Mouse (Mus musculus): ENCODE data around the gene Zcchc18.
"Not testable (repeated sequence)": the region's sequence is repeated elsewhere in the genome, so short reads cannot be mapped to it uniquely, and the experiment has no call there.

The Zcchc18 gene

DNA sequence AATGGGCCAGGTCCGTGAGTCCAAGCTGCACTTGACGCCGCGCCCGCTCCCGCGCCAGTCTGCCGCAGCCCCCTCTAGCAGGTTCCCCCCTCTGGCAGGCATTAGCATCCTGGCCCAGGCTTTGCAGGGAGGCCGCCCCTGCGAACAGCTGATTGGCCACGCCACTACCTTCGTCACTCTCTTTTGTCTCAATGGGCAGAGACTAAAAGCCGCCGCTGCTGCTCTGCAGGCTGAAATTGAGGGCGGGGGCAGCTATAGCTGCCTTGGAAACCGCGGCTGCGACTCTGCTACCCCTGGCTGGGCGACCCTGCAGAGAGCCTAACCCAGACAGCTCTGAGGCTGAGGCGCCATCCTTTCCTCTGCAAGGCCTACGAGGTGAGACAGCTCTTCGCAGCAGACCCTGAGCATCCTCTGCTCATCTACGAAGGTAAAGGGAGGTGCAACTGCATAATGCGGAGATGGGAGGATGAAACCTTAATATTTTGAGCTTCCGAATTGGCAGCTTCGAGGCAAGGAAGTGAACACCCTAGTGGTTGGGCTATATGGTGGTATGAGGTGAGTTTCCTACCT lies at the start of gene Zcchc18:
Gene Zcchc18, plus strand, starts transcription at position 178 of the 570 bp plus-strand sequence.
- DNase-seq (ENCODE audit: low spot score): peak; percentile 65

DNA sequence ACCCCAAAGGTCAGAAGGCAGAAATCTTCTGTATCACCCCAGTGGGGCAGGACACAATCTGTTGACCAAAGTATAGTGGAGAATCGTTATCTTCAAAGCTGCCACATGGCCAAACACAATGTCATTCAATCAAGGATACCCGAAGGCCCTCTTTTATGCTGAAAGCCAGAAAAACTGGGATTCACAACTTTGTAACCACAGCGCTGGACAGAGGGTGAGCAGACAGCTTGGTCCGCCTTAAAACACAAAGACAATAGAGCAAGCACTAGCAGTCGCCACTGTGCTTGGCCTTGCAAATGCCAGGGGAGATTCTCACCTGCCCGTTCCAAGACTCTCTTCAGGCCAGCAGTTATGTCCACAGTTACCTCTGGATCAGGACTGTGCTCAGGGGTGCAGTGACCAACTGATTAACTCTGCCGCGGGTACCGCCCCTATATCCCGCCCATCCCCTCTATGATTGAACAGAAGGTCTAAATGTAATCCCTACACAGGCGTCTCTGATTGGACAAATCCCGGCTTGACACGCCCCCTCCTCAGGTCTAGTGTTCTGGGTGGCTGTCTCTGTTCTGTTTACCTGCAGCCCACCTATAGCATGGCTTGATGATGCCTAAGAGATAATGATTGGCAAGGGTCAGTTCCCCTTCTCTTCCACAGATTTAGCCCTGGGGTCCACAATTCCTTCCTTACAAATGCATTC lies 35.2 kb upstream of the Zcchc18 start:
- peak; percentile 70 for DNase-seq (ENCODE audit: low spot score)

DNA sequence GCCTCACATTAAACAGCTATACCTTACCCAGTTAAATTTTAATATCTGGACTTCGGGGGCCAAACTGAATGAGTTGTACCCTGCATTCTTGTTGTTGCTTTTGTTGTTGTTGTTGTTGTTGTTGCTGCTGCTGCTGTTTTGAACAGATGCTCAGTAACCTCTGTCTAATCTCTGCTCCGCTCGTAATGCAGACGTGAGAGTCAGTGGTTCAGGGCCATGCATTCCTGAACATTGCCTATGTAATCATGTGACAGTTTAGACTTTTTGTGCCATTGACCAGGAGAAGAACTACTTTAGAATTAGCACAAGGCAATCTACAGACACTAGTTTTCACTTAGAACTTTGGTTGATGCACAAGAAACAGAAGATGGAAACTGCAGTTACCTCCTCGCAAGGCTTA lies 34.7 kb upstream of the Zcchc18 start:
- not testable (repeated sequence) for DNase-seq (ENCODE audit: low spot score)

DNA sequence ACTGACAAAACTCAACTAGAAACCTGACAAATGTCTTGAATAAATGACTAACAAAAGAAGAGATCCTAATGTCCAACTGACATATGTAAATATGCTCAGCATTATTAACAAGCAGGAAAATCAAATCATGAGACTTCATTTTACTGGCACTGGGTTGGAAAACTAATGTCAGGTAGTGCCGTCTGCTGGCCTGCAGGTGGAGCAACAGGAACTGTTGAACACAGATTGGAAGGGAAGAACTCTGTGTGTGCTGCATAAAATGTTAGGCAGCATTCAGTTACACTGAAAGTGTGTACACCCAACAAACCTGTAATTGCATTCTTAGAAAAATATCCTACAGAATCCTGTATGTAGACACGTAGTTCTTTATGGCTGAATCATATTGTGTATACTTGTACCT lies 33.3 kb upstream of the Zcchc18 start:
- no peak for DNase-seq (ENCODE audit: low spot score)

DNA sequence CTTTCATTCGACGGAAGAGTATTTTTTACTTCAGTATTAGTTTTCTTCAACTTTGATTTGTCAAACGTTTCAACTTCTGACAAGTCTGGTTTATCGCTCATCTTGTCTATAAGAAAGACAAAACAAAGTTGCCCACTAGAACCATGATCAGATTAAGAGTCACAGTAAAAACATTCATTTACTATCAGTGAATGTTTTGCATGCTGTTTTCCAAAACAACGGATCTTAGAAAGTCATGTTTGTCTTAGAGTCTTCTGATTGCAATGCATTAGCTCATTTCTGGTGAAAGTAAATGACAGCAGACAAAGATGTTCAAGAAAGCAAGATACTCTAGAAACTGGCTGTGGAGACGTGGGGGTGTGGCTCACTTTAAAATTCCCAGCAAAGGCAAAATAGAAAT lies 17.6 kb upstream of the Zcchc18 start, which contains the start of gene Tmsb15b2:
Gene Tmsb15b2, minus strand, starts transcription at position 101 of the 400 bp plus-strand sequence.
- DNase-seq (ENCODE audit: low spot score): not testable (repeated sequence)

DNA sequence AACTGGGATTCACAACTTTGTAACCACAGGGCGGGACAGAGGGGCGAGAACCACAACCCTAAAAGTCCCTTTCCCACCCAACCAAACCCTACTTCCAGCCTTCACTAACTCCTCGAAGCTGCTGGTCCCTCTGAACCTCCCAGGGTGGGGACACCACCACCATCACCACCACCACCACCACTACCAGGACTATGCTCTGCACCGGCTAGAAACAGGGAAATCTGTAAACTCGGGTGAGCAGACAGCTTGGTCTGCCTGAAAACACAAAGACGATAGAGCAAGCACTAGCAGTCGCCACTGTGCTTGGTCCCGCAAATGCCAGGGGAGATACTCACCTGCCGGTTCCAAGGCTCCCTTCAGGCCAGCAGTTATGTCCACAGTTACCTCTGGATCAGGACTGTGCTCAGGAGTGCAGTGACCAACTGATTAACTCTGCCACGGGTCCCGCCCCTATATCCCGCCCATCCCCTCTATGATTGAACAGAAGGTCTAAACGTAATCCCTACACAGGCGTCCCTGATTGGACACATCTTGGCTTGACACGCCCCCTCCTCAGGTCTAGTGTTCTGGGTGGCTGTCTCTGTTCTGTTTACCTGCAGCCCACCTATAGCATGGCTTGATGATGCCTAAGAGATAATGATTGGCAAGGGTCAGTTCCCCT lies 16.4 kb upstream of the Zcchc18 start, which contains the start of the genes Tmsb15l and Tmsb15b1:
Gene Tmsb15l, minus strand, starts transcription at position 446 of the 661 bp plus-strand sequence.
Gene Tmsb15b1, minus strand, starts transcription at position 451 of the 661 bp plus-strand sequence.
- DNase-seq (ENCODE audit: low spot score): peak; percentile 76

DNA sequence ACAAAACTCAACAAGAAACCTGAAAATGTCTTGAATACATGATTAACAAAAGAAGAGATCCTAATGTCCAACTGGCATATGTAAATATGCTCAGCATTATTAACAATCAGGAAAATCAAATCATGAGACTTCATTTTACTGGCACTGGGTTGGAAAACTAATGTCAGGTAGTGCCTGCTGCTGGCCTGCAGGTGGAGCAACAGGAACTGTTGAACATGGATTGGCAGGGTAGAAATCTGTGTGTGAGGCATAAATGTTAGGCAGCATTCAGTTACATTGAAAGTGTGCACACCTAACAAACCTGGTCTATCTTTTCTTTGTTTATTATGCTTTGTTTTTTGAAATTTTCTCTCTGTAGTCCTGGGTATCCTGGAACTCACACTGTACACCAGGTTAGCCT lies 14.3 kb upstream of the Zcchc18 start:
- no peak for DNase-seq (ENCODE audit: low spot score)

DNA sequence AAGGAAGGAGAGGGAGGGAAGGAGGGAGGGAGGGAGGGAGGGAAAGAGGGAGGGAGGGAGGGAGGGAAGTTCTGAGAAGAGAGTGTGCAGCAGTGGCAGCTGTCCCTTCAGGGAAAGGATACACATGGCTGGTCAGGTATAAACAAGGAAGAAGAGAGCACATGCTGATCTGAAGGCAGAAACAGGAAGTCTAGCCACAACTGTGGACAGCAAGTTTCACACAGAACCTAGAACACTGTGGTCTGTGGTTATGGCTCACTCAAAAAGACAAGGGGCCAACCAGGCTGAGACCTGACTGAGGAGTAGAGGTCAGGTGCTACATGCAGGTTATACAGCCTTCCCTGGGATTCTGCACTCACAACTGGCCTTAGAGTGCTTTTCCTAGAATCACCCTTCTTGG lies 6.9 kb upstream of the Zcchc18 start:
- no peak for DNase-seq (ENCODE audit: low spot score)

DNA sequence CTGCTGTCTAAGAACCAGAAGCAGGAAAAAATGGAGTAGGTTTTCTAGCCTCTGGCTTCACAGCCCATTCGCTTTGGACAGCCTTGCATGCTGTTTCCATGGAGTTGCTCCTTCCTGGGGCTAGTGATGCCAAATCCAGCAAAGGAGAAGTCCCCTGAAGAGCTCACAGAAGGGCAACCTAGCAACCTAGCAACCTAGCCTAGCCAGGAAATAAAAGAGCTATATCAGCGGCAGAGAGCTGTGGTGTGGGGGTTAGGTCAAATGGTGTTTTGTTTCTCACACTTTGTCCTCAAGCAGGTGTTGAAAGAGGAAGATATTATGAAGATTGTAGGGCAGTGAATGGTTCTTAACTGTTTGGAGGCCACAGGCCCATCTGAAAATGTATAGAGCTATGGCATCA lies 1.7 kb upstream of the Zcchc18 start:
- DNase-seq (ENCODE audit: low spot score): no peak

DNA sequence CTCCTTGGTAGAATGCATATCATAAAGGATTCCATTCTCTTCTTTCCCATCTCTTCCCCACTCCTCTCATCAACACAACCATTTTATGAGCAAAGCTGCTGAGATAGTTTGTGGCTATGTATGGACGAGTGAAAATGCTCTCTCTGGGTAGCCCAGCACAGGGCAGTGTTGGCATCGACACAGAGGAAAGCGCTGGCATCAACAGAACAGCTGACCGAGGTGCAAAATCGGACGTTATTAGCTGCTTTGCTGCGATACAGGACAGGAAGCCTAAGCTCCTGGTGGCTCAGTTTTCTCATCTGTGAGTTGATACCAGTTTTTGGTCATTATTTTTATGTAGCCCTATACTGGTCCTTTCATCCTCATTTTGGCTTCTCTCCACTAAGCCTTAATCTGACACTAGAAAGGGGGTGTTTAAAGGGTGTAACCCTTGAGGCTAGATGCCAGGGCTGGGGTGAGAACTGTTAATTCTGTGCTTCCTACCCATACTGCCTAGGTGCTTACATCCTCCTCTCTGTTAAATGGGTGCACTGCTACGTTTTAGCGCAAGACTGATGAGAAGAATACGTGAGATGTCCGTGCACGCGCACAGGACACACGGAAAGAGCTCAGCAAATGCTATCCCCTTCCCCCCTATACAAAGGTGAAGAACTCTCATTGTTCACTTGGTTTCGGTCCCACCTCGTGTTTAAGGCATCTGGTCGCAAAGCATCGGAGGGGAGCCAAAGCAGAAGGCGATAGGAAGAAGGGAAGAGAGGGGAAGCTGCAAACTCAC lies 577 bp upstream of the Zcchc18 start:
- DNase-seq (ENCODE audit: low spot score): no peak

DNA sequence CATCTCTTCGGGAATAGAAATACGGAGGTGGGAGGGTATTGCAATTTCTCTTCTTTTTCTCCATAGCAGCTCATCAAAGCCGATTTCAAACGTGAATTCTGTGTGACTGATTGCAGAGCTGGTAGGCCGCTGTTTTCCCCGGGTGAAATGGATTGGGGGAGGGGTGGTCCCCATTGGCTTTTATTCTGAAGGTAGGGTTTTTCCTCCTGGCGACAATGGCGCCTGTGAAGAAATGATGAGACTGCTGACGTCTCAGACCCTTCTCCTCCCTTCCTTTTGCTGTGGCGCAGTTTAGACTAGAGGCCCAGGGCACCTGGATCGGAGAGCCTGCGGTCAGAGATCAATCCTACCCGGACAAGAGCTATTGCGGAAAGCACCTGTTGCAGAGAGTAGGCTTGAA lies 686 bp downstream of the Zcchc18 start:
- no peak for DNase-seq (ENCODE audit: low spot score)

DNA sequence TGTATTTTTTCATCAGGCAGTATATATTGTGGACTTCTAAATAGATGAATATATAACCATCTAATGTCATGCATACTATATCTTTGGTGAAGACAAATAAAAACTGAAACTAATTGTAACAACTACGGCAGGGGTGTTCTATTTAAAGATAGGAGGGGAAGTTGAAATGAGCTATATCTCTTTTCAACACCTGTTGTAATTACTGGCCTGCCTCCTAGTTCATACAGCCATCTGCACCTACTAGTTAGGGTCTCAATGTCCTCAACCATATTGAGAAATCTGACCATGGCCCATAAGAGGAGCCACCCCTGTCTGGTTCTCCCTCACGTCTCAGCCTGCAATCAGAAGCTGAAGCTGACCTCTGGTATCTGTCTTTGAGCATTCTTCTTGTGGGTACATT lies 3.3 kb downstream of the Zcchc18 start:
- DNase-seq (ENCODE audit: low spot score): no peak

DNA sequence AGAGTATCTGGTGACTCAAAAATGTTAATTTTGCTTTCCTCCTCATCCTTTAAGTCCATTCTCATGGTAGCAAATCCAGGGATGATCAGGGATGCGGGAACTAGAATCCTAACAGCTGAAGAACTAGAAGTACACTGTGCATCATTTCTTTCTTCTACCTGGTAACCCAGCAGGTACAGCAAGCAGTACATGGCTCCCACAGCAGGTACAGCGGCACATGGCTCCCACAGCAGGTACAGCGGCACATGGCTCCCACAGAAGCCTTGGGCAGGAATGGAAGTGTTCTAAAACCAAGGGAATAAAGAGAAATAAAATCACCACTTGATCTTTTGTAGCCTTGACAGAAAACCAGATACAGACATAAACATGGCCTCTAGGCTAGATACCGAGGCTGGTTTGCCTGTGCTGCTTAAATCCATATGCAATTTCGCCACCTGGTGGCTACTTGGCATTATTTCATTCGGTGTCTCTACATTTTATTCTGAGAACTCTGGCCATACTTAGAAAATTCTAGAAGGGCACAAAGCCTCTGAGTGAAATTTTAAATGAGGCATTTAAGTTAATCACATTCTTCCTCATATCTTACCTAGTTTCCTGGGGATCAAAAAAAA lies 22.2 kb downstream of the Zcchc18 start:
- DNase-seq (ENCODE audit: low spot score): peak; percentile 17

DNA sequence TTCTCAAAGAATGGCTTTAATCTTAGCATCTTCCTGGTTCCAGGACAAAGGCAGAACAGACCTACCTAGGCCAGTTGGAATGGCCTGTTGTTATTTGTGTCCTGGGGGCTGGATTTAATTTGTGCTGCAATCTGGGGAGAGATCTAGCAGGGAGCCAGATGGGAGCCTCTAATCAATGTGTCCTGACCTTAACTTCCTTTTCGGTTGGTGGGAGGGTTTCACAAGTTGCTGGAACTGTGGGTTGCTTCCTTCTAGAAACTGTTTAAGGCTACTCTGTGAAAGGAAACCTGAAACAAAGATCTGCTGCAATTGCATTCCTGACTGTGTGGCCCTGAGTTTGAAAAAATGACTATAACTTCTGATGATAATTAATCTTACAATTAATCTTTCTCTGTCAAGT lies 24.7 kb downstream of the Zcchc18 start:
- no peak for DNase-seq (ENCODE audit: low spot score)

DNA sequence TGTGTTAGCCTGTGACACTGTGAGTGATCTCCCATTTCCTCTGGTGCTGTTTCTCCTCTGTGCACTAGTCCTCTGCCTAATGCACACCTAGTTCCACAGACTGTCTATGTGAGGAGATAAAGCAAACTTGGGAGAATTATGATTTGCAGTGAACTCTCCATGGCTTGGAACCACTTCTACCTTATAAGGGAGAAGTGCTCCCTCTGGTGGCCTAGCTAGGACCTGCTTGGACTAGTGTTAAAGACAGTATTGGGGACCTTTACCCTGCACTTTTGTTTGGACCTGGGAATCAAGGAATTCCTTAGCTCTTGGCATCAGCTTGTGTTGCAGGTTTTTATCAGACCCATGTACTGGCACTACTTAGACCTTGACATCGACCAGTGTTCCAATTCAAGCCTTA lies 26.4 kb downstream of the Zcchc18 start:
- peak; percentile 47 for DNase-seq (ENCODE audit: low spot score)

DNA sequence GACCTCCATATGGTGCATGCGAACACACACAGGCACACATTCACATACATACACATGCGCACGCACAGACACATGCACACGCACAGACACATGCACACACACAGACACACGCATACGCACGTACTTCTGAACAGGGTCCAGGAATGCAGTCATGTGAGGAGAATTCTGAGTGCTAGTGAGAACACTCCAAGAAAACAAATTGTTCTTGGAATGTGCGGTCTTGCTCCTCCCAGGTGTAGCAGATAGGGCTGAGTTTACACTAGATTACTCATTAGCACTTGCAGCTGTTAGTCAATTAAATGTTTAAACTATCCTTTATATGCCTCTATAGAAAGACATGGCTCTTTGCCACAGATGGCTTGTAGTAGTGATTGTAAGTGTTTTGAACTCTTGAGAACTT lies 38.0 kb downstream of the Zcchc18 start:
- no peak for DNase-seq (ENCODE audit: low spot score)

DNA sequence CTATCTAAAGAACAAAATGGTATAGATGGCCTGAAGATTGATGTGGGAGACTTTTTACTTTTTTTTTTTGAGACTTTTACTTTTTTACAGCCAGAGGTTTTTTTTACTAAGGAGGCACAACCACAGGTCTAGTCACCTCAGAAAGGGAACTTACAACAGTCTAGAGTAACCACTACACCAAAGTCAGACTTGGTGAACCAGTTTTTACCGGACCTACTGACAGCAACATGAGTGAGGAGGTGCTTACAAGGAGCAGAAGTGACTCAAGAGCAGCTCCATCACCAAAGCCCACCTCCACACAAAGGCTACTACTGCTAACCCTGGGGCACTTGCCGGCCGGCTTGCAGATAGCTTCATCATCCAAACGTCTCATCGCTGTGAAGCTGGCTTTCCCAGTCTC lies 38.8 kb downstream of the Zcchc18 start:
- no peak for DNase-seq (ENCODE audit: low spot score)

DNA sequence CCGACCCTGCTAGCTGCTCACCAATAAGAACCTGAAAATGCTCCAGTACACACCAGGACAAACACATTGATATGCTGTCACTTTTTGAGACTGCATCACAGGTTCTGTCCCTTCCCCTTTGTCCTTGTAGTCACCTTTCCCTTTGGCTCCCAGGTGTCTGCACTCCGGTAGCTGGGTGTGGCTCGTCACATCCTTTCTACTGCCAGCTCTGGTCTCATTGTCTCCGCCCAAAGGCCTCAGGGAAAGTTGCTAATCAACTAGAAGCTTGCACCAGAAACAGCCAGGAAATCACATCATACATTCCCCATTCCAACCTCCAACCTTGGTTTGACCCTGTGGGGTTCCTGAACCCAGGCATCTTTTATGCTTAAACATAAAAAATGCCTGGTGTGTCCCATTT lies 41.4 kb downstream of the Zcchc18 start:
- no peak for DNase-seq (ENCODE audit: low spot score)

DNA sequence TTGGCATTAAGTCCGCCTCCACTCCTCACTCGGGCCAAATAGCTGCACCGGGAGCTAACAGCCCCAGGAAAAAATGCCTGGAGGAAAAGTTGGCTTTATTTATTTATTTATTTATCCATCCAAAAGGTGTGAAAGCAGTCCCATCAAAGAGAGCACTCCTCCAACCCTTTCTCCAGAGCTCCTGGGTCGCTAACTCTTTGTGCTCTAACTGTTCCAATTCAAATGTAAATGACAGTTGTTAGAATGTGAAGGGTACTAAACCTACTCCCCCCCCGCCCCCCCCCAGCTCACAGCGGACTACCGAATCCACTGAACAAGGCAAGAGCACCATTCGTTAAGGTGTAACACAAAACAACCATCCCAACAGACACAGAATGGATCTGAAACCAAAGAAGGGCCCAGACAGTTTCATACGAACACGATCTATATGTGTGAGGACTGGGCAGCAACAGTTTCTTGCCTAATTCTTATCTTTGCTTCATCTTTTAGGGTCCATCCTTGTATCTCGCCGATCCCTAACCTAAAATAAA lies 44.6 kb downstream of the Zcchc18 start:
- no peak for DNase-seq (ENCODE audit: low spot score)

DNA sequence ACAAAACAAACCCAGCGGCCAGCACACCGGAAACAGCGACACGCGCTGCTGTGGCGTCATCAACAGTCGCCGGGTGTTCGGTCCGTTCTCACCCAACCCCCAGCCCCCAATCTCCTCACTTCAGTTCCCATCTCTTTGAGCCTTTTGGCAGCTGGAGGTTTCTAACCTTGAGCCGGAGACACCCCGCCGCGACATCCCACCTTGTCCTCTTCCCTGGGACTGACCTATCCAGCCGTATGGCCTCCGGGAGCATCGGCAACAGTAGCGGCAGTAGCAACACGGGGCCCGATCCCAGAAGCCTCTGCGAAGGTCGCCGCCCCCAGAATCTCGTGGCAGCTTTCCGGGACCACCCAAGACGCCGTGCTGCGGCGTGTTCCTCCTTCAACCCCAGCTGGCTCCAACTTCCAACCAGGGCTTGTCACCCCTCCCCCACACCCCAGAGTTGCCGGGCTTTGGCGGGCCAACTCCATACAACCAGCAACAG lies 45.1 kb downstream of the Zcchc18 start, which contains the start of gene Slc25a53:
Gene Slc25a53, minus strand, starts transcription at position 303 of the 484 bp plus-strand sequence.
- peak; percentile 89 for DNase-seq (ENCODE audit: low spot score)

DNA sequence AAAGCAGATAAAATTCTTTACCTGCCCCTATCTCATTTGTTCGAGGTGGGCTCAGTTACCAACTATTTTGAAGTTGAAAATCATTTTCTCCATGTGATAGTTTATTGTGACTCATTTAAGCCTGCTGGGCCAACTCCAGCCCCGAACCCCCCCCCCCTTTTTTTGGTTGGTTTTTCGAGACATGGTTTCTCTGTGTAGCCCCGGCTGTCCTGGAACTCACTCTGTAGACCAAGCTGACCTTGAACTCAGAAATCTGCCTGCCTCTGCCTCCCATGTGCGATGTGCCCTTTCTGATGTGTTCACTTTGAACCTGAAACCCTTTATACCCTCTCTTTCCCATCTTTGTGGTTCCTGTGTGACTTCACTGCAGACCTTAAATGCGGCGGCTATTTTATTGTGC lies 45.5 kb downstream of the Zcchc18 start:
- DNase-seq (ENCODE audit: low spot score): no peak

Data from testis, postnatal 14 days (tissue).